Mouse (Mus musculus) neural tube, embryonic 10.5 days (tissue): ENCODE results near the gene Hmgn3.
"Not testable (repeated sequence)": the region's sequence is repeated elsewhere in the genome, so short reads cannot be mapped to it uniquely, and the experiment has no call there.

Experiments used
- DNase-seq: peaks from one replicate; pipeline ENCODE4 v3.0.0-alpha.2; 2017; ENCODE audit warnings: low spot score; ENCODE audit errors: extremely low spot score

Hmgn3 gene

GRCm38 (mm10) chr9:83146446-83147188, at the start of gene Hmgn3:
Gene Hmgn3 (minus strand): TSS chr9:83146685.
- peak; percentile 90 for DNase-seq

- DNase-seq = no peak
Measured at GRCm38 (mm10) chr9:83195765-83196164, 49.3 kb upstream of the Hmgn3 start.

GRCm38 (mm10) chr9:83195007-83195406, 48.5 kb upstream of the Hmgn3 start:
- DNase-seq = peak; percentile 14

DNA sequence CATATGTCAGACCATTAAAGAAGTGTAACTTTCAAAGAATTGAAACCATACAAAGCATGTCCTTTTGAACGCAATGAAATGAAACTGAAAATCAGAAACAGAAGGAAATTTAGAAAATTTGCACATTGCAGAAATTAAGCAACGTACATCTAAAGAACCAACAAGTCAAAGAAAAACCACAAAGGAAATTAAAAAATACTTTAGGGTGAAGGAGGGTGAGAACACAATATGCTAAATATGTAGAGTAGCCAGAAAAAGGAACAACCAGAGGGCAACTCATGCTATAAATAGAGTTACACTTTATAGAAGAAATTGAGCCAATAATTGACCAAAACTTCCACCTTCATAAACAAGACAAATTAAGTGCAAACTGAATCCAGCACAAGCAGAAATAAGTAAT, 41.3 kb upstream of the Hmgn3 start:
- DNase-seq = no peak

DNA sequence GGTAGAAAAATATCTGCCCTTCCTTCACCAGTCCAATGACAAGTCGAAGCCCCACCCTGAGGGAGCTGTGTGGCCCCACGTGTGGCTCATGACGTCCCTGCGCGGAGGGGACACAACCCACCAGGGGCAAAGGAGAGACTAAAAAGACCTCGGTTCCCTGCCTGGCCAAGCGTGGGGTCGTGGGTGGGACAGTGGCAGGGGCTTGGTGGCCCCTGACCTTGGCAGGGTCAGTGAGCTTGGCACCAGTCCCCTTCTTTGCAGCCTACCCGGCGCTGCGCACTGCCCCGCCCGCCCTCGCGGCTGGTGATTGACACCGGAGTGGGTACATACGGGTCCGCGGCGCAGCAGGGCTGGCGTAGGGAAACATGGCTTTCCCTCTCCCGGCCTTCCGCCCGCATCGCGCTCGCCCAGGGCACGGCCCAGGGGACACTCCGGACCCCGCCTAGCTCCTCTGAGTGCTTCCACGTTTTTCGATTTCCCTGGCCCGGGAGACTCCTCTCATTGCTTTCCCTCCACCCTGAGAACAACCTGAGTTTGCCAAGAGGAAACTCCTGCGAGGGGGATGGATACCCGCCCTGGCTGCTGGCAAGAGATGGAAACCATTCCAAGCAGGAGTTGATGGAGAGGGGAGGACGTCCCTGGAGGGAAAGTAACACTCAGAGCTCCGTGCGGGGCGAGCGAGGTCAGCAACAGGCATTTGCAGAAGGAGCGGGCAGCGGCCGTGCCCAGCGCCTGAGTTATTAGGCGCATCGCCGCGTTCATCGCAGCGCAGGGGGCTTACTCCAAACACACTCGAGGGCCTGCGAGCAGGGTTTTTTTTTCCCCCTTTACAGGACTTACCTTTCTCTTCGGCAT, 667 bp downstream of the Hmgn3 start:
- peak; percentile 80 for DNase-seq

DNA sequence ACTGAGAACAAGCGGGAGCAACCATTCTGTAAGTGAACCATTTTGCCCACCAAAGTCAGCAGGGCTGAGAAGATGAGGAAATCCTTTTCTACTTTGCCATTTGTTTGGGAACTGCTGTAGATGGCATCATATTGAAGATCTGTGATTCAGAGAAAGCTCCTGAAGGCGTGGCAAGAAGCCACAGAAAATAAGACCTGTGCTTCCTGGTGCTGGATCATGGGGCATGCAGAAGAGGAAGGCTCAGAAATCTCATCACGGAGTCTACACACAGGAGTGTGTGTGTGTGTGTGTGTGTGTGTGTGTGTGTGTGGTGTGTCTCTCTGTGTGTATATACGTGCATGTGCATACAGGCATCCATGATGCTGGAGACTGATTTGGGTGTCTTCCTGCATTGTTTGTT, 16.7 kb downstream of the Hmgn3 start:
- DNase-seq = no peak

- DNase-seq = no peak
Measured at GRCm38 (mm10) chr9:83127840-83128239, 18.6 kb downstream of the Hmgn3 start.

- DNase-seq = not testable (repeated sequence)
Measured at GRCm38 (mm10) chr9:83126482-83126881, 20.0 kb downstream of the Hmgn3 start.

DNA sequence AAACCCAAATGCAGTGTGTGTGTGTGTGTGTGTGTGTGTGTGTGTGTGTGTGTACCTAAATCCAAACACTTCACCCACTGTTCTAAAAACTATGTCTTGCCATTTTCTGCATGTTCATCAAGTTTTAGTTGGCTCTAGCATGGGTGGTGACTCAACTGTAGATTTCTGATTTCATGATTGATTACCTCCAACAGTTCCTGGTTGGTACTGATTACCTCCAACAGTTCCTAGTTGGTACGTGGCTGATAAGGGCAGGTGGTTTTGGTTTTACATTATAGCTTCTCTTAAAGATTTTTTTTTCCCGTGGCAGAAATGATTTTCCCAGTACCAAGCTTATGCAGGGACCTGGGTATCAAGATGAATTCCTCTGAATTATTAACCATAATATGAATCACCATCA, 27.3 kb downstream of the Hmgn3 start:
- DNase-seq = no peak

DNA sequence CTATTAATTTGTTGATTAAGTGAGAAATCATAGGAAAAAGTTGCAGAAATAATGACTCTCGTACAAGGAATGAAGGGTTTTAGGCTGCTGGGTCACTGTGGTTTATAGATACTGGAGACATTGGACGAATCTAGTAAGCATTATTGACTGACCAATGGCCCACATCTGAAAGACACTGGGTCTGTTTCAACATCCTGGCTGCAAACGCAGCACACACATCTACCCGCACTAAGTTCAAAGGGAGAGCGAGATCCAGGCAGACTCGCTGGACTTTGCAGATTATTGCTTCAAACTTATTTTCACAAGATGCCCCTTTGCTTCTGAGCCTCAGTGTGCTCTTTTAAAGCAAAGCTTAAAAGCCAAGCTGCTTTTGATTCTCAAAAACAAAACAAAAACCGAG, 29.0 kb downstream of the Hmgn3 start:
- DNase-seq = no peak

DNA sequence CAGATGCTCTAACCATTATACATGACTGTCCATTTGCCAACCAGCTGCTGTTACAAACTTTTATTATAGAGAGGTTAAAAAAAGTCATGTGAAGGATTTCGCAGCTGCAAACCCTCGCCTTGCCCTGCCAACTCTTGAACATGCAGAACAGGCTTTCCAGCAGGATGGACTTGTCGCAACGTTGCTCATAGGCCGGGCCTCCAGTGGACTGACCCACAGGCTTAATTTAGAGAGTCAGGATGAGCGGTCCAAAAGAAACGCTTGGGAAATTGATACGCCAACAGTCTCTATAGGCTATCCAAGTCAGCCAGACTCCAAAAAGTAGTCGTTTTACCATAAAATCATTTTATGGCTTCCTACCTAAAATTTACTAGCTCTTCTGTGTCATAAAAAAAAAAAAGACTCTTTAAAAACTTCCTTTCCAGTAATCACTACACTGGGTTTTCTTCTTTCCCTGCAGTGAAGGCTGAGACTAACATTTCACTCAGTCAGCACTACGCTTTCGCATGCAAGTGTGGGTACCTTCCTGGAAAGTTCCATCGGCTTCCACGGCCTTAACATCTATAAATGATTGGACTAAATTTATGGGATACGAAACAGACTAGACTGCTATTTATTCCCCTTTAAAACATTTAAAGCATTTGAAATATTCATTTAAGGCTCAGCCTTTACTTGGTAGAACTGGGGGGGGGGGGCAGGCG, 29.6 kb downstream of the Hmgn3 start:
- DNase-seq = no peak

DNA sequence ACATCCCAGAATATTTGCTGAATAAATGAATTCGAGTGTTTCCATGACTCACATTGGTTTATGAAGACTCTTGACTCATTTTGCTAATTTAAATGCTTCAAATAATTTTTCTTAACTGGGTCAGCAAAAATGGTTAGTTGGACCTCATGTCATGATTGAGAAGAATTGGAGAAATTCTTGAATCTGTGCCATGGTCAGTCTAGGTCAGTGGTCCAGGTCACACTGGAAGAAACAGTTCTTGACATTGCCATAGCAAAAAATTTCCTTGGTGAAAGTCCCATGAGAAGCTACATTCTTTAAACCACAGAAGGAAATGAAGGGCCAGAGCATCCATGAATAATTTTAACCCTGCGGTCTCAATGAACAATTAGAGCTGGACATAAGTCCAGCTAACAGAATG, 30.8 kb downstream of the Hmgn3 start:
- no peak for DNase-seq

DNA sequence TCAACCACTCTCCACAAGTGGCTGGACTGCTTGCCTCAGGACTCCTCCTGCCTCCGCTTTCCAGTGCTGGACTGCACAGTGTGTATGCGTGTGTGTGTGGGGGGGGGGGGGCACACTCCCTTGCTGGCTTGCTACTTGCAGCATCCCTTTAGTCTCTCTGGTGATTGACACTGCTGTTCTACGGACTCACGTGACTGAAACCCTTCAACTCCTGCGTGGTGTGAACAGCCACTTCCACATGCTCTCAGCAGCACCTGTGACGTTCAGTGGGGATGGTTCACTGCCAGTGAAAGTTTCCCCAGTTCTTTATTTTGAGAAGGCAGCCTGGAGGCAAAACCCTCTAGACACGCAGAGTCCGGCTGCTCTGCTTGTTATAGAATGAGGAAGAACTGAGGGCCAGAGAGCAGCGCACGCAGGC, 32.7 kb downstream of the Hmgn3 start:
- no peak for DNase-seq

DNA sequence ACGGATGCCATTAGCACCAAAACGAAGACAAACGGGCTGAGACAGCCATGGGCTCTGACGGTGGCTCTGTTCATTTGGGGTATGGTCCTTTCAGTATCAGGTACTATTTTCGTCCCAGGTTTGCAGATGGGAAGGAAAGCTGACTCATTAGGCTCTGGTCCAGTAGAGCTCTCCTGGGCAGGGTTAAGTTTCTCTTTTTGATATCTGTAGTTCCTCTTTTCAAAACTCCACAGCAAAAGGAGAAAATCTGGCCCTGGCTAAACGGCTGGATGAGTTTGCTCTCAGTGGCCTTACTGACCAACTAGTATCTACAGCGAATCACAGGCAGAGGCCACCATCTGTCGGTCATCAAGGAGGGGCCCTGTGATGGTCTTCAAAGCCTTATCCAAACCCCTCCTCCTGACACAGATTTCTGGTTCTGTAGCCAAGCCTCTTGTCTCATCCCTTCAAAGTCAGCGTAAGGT, 34.1 kb downstream of the Hmgn3 start:
- no peak for DNase-seq

- no peak for DNase-seq
Measured at GRCm38 (mm10) chr9:83111789-83112188, 34.7 kb downstream of the Hmgn3 start.

DNA sequence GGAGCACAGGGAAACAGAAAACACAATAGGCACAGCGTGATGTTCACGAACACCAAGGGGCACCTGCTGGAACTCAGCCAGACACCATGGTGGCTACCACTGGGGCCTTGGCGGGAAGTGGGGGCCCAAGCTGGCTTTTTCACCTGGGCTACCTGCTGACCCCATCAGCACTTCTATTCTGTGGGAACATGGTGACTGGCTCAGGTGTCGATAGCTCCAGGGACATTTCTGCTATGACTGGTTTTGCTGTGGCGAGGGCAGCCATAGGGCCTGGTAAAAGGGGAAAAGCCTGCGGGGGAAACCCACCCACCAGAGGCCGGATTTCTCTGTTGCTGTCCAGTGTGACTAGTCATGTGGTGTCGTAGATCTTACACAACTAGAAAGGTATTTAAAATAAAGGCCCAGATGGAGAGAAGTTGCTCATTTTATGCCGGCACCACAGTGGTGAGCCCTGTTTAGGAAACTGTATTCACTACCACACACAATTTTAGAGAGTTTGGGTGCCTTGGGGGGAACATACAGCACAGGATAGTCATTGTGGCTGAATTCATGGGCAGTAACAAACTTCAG, 35.3 kb downstream of the Hmgn3 start:
- DNase-seq = no peak

DNA sequence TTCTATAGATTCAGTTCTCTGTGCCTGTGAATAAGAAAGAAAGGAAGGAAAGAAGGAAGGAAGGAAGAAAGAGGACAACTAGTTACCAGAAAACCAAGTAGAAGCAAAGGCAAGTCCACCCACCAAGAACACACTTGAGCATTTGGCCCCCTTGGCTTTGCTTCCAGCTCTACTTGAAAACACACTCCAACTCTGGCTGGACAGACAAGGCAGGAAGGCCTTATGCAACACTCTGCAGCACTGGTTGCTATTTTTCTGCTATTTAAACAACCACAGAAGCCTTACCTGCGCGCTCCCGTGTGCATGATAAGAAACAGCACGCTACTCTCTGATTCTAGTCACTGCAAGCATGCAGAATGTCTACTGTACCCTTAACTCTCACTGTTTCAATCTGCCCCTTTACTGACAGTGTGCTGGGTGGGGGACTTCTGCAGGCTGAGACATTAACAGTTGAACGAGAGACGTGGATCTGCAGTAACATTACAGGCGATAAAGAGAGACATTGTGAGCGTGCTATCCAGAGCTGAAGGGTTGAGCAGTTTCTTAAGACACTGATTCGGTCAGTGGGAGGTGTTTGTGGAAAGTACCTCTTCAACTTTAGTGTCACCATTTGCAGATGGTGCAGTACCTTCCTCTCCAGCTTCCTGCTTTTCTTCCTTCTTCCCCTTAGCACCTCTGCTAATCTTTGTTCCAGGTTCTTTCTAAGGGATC, 35.9 kb downstream of the Hmgn3 start:
- no peak for DNase-seq

DNA sequence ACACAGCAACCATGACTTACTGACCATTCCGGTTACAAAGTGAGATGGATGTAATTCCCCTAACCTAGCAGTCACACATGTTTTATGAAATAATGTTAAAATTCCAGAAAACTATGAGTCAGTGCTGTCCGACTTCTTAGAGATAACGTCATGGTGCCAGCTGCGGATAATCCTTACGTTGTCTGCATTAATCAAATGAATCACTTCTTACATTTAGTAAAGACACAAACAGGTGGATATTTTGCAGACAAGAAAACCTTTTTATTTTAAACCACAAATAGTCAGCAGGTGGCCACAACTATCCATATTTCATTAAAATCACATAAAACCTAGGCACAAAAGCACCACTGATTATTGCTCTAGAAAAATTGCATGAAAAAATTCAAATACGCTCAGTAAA, 36.8 kb downstream of the Hmgn3 start:
- DNase-seq = no peak

- no peak for DNase-seq
Measured at GRCm38 (mm10) chr9:83108821-83109220, 37.7 kb downstream of the Hmgn3 start.

- no peak for DNase-seq
Measured at GRCm38 (mm10) chr9:83103785-83104184, 42.7 kb downstream of the Hmgn3 start.

DNA sequence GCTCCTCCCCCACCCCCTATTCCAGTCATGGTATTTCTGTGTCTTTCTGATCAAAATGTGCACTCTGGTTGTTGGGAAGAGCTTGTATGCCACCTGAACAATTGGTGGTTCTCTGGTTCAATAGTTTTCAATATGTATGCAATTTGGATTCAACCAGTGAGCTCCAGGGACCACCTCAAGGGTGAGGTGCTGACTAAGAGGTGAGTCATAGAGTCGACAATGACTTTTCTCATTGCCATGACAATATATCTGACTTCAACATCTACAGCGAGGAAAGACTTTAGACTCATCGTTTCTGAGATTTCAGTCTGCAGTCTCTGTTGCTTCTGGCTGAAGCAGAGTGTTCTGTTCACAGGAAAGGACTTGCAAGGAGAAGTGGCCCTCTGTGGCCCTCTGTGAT, 44.8 kb downstream of the Hmgn3 start:
- no peak for DNase-seq
